Mouse (Mus musculus): Measurements from ENCODE around the gene Metrn. TPM values are rescaled to one million over a fixed set of nuclear protein-coding genes. Genes with fewer than 3 reads are reported as not detected.

Gene Metrn
- polyA plus RNA-seq, 1 experiment from 2014 or later, result 8.2 TPM

DNA sequence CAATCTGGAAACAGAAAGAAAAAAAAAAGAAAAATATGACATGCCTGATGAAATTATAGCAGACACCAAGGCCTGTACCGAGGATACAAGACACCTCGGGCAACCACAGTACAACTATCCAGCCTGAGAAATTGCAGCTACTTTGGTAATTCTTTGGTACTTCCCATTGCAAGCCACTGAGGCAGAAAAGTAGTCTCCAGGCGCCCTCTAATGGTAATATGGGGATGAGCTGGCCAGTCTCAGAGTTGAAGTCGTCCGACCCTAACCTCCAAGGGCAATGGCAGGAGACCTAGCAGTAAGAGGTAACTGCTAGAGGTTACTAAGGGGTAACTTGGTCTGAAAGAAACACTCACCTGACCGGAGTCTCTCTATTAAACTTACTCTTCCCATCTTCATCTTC lies 4.1 kb upstream of the Metrn start:
- Histone ChIP-seq H3K4me3 (ENCODE audit: low read length) (no peak overlapping the region), H3K4me2 (replicated peaks; ENCODE audit: low read depth, low read length) (no peak overlapping the region), H3K27ac (ENCODE audit: low read depth, low read length) (no peak overlapping the region), H3K27me3 (ENCODE audit: control insufficient read depth, insufficient read depth, low read length) (no peaks in the 10 kb centered on the region; the same call in 1 of the 2 replicates), H3K4me1 (ENCODE audit: control insufficient read depth, insufficient read depth, low read length) (peaks cover 4% of the 10 kb centered on the region), H3K9me3 (ENCODE audit: control insufficient read depth, low read length) (no peaks in the 10 kb centered on the region), H3K9ac (ENCODE audit: low read depth, low read length) (no peak overlapping the region), H3K36me3 (ENCODE audit: control insufficient read depth, insufficient read depth, low read length) (no peaks in the 10 kb centered on the region)
- WGBS, result 9% methylated on average over 6 of the region's 6 CpGs
- peak; percentile 43; the same call in 1 of the 2 replicates for ATAC-seq (ENCODE audit: low FRiP score, low TSS enrichment)

DNA sequence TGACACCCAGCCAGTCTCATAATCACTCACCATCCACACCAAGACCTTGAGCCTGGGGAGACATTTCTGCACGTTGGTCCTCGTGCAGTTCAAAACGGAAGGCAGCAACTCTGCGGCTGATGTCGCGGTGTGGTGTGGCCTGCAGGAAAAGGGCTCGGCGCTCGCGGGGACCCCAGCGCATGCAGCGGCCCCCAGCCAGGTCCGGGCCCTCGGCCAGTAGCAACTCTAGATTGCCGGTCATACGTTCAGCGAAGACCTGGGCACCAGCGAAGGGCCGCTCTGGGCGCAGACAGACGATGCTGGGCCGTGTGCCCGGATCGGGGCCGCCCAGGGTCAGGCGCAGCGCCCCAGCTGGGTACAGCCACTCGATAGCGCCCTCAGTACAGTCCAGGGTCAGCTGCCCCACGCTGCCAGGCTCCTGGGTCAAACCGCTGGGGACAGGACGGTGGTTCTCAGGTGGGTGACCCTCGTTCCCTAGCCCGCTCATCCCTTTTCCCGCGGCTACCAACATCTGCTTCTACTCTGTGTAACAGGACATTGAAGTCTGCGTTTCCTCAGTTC lies 645 bp downstream of the Metrn start:
- under 1% methylated on average over 37 of the region's 37 CpGs for WGBS
- peaks cover 43% of the 10 kb centered on the region for H3K4me1 ChIP-seq (ENCODE audit: control insufficient read depth, insufficient read depth, low read length)
- H3K27me3 ChIP-seq (ENCODE audit: control insufficient read depth, insufficient read depth, low read length), result no peaks in the 10 kb centered on the region
- H3K9ac ChIP-seq (ENCODE audit: low read depth, low read length), result peak overlapping the region; percentile 78
- ATAC-seq (ENCODE audit: low FRiP score, low TSS enrichment), result 0 out of 2 replicates have a peak, but pooled peaks have one; percentile 0
- peak overlapping the region; percentile 47; the same call in 1 of the 2 replicates for H3K27ac ChIP-seq (ENCODE audit: low read depth, low read length)
- peaks cover 6% of the 10 kb centered on the region for H3K36me3 ChIP-seq (ENCODE audit: control insufficient read depth, insufficient read depth, low read length)
- H3K4me2 ChIP-seq (replicated peaks; ENCODE audit: low read depth, low read length), result peak overlapping the region; percentile 99
- no peaks in the 10 kb centered on the region for H3K9me3 ChIP-seq (ENCODE audit: control insufficient read depth, low read length)
- H3K4me3 ChIP-seq (ENCODE audit: low read length), result peak overlapping the region; percentile 85

DNA sequence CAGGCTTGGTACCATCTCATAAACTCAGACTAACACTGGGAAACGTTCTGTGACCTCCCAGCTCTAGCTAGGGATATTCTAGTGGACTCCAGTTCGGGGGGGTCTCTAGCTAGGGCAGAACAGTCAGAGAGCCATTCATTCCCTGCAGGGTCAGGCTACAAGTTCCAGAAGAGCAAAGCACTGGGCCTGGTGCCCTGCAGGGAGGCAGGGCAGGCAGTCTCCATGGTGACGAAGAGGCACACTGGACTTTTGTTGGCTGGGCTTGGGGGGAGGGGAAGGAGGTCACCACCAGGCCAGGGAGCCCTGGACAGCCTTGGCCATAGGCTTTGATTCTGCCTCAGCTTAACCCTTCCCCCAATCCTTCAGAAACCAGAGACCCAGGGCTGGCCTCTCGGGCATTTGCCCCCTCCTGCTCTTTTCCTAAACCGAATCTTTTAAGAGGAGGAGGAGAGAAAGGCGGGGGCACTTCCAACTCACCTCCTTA lies 1.3 kb downstream of the Metrn start, which contains the start of gene AC134908.4:
TSS of gene AC134908.4 (minus strand) at position 51 of the 484 bp plus-strand sequence.
- peak; percentile 28; the same call in 1 of the 2 replicates for ATAC-seq (ENCODE audit: low FRiP score, low TSS enrichment)
- WGBS, result 6% methylated on average over 6 of the region's 6 CpGs
- H3K4me1 ChIP-seq (ENCODE audit: control insufficient read depth, insufficient read depth, low read length), result peaks cover 50% of the 10 kb centered on the region

DNA sequence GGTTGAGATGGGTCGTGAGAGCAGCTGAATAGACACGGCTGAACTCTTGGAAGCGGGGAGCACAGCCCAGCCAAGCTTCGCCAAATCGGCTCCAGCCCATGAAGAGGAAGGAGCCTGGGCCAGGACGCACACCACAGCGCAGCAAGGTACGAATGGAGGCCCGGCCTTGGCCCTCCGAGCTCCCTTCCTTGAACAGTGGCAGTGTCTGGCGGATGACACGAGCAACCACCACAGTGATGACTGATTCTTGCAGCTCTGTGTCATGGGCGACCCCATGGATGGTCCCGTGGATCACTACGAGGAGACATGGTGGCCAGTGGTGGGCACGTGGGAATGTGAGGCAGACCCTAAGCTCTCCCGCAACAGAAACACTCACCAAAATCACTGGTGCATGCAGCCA lies 1.9 kb downstream of the Metrn start:
- Histone ChIP-seq H3K4me1 (ENCODE audit: control insufficient read depth, insufficient read depth, low read length) (peaks cover 50% of the 10 kb centered on the region), H3K9ac (ENCODE audit: low read depth, low read length) (0 out of 2 replicates have a peak overlapping the region, but pooled peaks have one; percentile 78), H3K9me3 (ENCODE audit: control insufficient read depth, low read length) (no peaks in the 10 kb centered on the region), H3K27ac (ENCODE audit: low read depth, low read length) (peak overlapping the region; percentile 7; the same call in 1 of the 2 replicates), H3K4me2 (replicated peaks; ENCODE audit: low read depth, low read length) (peak overlapping the region; percentile 99), H3K27me3 (ENCODE audit: control insufficient read depth, insufficient read depth, low read length) (no peaks in the 10 kb centered on the region), H3K36me3 (ENCODE audit: control insufficient read depth, insufficient read depth, low read length) (peaks cover 6% of the 10 kb centered on the region), H3K4me3 (ENCODE audit: low read length) (no peak overlapping the region; the same call in 1 of the 2 replicates)
- no peak for ATAC-seq (ENCODE audit: low FRiP score, low TSS enrichment)
- WGBS, result 74% methylated on average over 17 of the region's 17 CpGs

More for the DNA sequence above, 1.3 kb downstream of the Metrn start, which contains the start of gene AC134908.4:
- H3K4me2 ChIP-seq (replicated peaks; ENCODE audit: low read depth, low read length), result peak within 1 kb of the TSS; percentile 99
- H3K27me3 ChIP-seq (ENCODE audit: control insufficient read depth, insufficient read depth, low read length), result no peaks in the 10 kb centered on the region
- H3K36me3 ChIP-seq (ENCODE audit: control insufficient read depth, insufficient read depth, low read length), result peaks cover 6% of the 10 kb centered on the region
- H3K4me3 ChIP-seq (ENCODE audit: low read length), result peak within 1 kb of the TSS; percentile 85
- no peaks in the 10 kb centered on the region for H3K9me3 ChIP-seq (ENCODE audit: control insufficient read depth, low read length)
- H3K9ac ChIP-seq (ENCODE audit: low read depth, low read length), result peak within 1 kb of the TSS; percentile 78
- H3K27ac ChIP-seq (ENCODE audit: low read depth, low read length), result peak within 1 kb of the TSS; percentile 47; the same call in 1 of the 2 replicates

DNA sequence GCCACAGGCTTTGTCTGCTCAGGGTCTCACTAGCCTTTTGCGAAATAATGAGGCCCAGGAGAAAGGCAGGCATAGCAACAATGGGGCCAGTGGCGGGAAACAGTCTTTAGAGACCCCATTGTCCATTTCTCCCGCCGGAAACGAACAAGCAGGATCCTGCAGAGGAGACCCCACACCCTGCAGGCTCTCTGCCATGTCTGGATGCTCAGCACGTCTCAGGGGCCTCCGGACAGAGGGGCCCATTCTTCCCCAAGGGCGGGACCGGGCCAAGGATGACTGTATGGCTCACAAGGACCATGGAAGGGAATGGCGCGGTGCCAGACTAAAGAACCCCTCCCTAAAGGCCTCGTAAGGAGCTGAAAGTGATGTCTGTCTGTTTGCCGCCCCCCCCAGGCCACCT lies 2.7 kb downstream of the Metrn start:
- peaks cover 14% of the 10 kb centered on the region for H3K36me3 ChIP-seq (ENCODE audit: control insufficient read depth, insufficient read depth, low read length)
- no peak overlapping the region for H3K9ac ChIP-seq (ENCODE audit: low read depth, low read length)
- WGBS, result 81% methylated on average over 13 of the region's 13 CpGs
- H3K27ac ChIP-seq (ENCODE audit: low read depth, low read length), result peak overlapping the region; percentile 37; the same call in 1 of the 2 replicates
- H3K27me3 ChIP-seq (ENCODE audit: control insufficient read depth, insufficient read depth, low read length), result no peaks in the 10 kb centered on the region
- H3K4me2 ChIP-seq (replicated peaks; ENCODE audit: low read depth, low read length), result no peak overlapping the region
- H3K4me3 ChIP-seq (ENCODE audit: low read length), result no peak overlapping the region; the same call in 1 of the 2 replicates
- H3K9me3 ChIP-seq (ENCODE audit: control insufficient read depth, low read length), result no peaks in the 10 kb centered on the region
- no peak for ATAC-seq (ENCODE audit: low FRiP score, low TSS enrichment)
- peaks cover 50% of the 10 kb centered on the region for H3K4me1 ChIP-seq (ENCODE audit: control insufficient read depth, insufficient read depth, low read length)

DNA sequence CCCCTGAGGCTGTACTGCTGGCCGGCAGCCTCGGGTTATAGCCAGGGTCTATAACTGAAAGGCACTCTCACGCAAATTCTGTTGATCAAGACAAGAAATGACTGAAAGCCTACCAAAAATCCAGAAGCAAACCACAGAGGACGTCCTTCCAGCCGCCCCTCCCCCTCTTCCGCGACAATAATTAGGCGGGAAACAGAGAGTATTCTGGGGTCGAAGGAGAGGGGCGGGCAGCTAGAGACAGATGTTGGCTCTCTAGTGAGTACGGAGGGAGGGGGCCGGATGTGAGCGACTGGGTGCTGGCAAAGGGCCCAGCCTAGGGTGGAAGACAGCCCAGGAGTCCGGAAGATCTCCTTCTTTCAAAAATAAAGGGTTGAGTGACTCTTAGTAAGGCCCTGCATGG lies 4.3 kb downstream of the Metrn start, which contains the start of gene Fam173a:
TSS of gene Fam173a (minus strand) at position 287 of the 400 bp plus-strand sequence.
- H3K9me3 ChIP-seq (ENCODE audit: control insufficient read depth, low read length), result no peaks in the 10 kb centered on the region
- H3K9ac ChIP-seq (ENCODE audit: low read depth, low read length), result peak within 1 kb of the TSS; percentile 82
- peaks cover 21% of the 10 kb centered on the region for H3K36me3 ChIP-seq (ENCODE audit: control insufficient read depth, insufficient read depth, low read length)
- H3K4me1 ChIP-seq (ENCODE audit: control insufficient read depth, insufficient read depth, low read length), result peaks cover 50% of the 10 kb centered on the region
- peak within 1 kb of the TSS; percentile 99 for H3K27ac ChIP-seq (ENCODE audit: low read depth, low read length)
- ATAC-seq (ENCODE audit: low FRiP score, low TSS enrichment), result peak; percentile 63
- peak within 1 kb of the TSS; percentile 92 for H3K4me2 ChIP-seq (replicated peaks; ENCODE audit: low read depth, low read length)
- under 1% methylated on average over 14 of the region's 14 CpGs for WGBS
- peak within 1 kb of the TSS; percentile 89 for H3K4me3 ChIP-seq (ENCODE audit: low read length)
- no peaks in the 10 kb centered on the region for H3K27me3 ChIP-seq (ENCODE audit: control insufficient read depth, insufficient read depth, low read length)

DNA sequence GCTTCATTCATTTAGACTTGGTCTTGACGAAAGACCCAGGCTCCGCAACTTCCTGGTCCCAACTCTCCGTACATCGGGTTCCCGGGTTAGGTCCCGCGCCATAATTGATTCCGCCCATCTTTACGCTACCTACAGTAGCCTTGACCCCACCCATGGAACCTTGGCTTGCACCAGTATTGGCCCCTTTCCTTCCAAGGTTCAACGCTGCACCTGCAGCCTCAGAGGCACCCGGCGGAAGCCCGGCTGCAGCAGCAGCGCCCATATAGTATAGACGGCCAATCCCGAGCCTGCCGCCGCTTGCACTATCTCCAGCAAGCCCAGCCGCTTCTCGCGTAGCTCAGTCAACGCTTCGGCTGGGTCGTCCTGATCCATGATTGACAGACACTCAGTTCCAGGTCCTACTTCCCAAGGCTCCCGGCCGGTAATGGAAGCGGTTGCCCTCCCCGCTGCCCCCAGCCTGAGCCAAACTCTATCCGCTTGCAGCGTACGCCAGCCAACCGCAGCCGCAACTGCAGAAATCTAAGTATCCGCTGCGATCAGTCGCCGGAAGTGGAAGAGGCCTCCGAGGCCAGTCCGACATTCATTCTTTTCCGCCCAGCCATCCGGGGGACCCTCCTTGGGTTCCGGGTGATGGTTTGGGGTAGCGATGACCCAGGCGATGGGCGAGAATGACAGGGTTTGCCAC lies 5.0 kb downstream of the Metrn start:
- Histone ChIP-seq H3K27me3 (ENCODE audit: control insufficient read depth, insufficient read depth, low read length) (no peaks in the 10 kb centered on the region), H3K4me1 (ENCODE audit: control insufficient read depth, insufficient read depth, low read length) (peaks cover 50% of the 10 kb centered on the region), H3K9me3 (ENCODE audit: control insufficient read depth, low read length) (no peaks in the 10 kb centered on the region), H3K27ac (ENCODE audit: low read depth, low read length) (peak overlapping the region; percentile 99), H3K4me3 (ENCODE audit: low read length) (peak overlapping the region; percentile 89), H3K4me2 (replicated peaks; ENCODE audit: low read depth, low read length) (peak overlapping the region; percentile 92), H3K36me3 (ENCODE audit: control insufficient read depth, insufficient read depth, low read length) (peaks cover 23% of the 10 kb centered on the region), H3K9ac (ENCODE audit: low read depth, low read length) (peak overlapping the region; percentile 82)
- ATAC-seq (ENCODE audit: low FRiP score, low TSS enrichment), result peak; percentile 28
- under 1% methylated on average over 45 of the region's 45 CpGs for WGBS

DNA sequence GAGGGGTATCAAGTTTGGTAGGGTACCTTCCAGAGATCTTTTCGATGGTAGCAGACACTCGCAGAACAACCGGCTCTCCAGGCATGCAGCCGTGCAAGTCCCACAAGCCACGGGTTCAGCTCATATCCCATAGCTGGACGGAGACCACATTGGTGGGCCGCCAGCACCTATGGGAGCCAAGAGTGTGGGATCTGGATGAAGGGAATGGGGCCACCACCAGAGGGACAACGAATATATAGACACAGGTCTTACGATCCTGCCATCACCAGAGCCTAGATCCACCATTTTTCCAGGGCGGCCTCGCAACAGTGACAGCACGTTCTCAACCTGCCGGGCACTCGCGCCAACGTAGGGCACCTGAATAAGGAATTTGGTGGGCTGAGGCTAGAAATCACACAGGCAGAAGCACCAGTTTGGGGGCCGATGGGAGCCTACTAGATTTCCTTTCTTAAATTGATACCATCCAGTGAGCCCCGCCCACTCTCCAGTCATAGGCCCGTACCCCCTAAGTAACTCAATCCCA lies 5.6 kb downstream of the Metrn start:
- peak; percentile 26; the same call in 1 of the 2 replicates for ATAC-seq (ENCODE audit: low FRiP score, low TSS enrichment)
- Histone ChIP-seq H3K9ac (ENCODE audit: low read depth, low read length) (peak overlapping the region; percentile 82), H3K4me3 (ENCODE audit: low read length) (peak overlapping the region; percentile 89), H3K27me3 (ENCODE audit: control insufficient read depth, insufficient read depth, low read length) (no peaks in the 10 kb centered on the region), H3K36me3 (ENCODE audit: control insufficient read depth, insufficient read depth, low read length) (peaks cover 23% of the 10 kb centered on the region), H3K4me1 (ENCODE audit: control insufficient read depth, insufficient read depth, low read length) (peaks cover 49% of the 10 kb centered on the region), H3K4me2 (replicated peaks; ENCODE audit: low read depth, low read length) (peak overlapping the region; percentile 92), H3K27ac (ENCODE audit: low read depth, low read length) (peak overlapping the region; percentile 99; the same call in 1 of the 2 replicates), H3K9me3 (ENCODE audit: control insufficient read depth, low read length) (no peaks in the 10 kb centered on the region)
- WGBS, result 30% methylated on average over 19 of the region's 19 CpGs
